Mouse (Mus musculus): ENCODE measurements around the gene Sdhc. TPM values are rescaled to one million over a fixed set of nuclear protein-coding genes. Genes with fewer than 3 reads are reported as not detected.

Gene Sdhc
- total and polyA plus RNA-seq, 2 experiments, result 194 to 375 TPM

DNA sequence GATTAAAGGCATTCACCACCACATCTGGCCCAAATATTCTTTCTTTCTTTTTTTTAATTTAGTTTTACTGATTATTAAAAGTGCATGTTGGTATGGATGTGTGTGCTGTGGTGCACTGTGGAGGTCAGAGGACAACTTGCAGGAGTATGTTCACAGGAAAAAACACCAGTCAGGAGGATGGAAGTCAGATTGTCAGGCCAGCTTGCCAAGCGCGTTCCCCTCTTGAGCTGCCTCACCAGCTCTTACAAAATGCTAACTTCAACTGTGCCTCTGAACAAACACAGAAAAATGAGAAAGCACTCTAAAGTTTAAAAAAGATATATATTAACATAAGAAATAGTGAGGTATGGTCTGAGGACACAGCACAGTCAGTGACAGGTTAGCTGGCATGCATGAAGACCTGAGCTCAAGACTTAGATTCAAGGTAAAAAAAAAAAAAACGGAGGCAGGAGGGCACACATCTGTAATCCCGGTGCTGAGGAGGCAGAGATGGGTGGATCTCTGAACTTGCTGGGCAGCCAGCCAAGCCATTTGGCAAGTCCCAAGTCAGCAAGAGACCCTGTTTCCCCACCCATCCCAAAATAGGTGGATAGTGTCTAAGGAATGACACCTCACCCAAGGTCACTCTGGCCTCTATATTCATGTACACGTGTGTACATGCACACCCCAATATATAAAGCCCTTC lies 29.2 kb upstream of the Sdhc start:
- TF ChIP-seq CTCF (IDR thresholded peaks at IDR 0.05; ENCODE audit: low read depth, low read length) (no peak), POLR2A (IDR thresholded peaks at IDR 0.05; ENCODE audit: extremely low read depth, insufficient read depth, low read length) (no peak)
- Histone ChIP-seq H3K4me3 (ENCODE audit: insufficient read depth, low read depth, low read length) (no peak overlapping the region), H3K27me3 (ENCODE audit: control insufficient read depth, insufficient read depth, low read length) (no peaks in the 10 kb centered on the region), H3K27ac (replicated peaks; ENCODE audit: insufficient read depth, low read depth, low read length) (no peak overlapping the region), H3K4me1 (ENCODE audit: control insufficient read depth, insufficient read depth, low read length) (peaks cover 3% of the 10 kb centered on the region; the same call in 1 of the 2 replicates), H3K36me3 (ENCODE audit: control insufficient read depth, insufficient read depth, low read length) (no peaks in the 10 kb centered on the region), H3K9ac (ENCODE audit: low read depth, low read length) (no peak overlapping the region), H3K79me2 (ENCODE audit: control insufficient read depth, insufficient read depth, low read length) (no peaks in the 10 kb centered on the region)
- 27% methylated on average over 5 of the region's 5 CpGs for WGBS
- DNase-seq (ENCODE audit: extremely low read depth, low read depth, low spot score), result no peak

DNA sequence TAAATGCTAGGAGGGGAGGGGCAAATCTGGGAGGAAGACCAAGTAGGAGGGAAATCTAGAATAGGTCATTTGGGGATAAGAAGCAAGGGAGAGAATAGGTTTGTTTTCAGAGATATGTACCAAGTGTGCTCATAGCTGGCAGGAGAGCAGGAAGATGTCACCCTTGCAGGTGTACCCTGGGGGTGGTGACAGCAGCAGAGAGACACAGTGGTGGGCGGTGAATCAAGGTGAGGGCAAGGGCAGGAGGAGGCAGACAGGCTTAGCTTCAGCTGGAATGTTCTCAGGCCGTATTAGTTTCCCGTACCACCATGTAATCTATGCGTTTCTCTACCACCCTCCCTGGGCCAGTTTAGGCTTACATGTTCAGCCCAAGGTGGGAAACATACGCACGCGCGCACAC lies 22.4 kb upstream of the Sdhc start:
- no peak overlapping the region for H3K4me3 ChIP-seq (ENCODE audit: insufficient read depth, low read depth, low read length)

DNA sequence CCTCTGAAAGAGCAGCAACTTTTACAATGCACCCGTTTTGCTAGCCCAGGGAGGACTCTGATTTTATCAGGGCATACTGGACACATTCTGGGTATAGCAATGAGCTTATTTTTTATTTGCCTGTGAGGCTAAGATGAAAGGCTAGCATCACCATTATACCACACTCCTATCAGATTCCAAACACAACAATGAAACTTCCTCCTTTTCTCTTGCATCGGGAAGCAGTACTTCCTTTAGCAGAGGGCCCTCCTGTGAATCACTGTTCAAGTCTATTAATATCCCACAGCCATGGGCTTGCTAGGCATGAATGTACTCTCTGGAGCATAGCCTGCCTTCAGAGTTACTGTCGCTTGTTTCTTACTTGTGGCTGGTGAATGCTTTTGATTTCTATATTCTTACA lies 20.7 kb upstream of the Sdhc start:
- no peaks in the 10 kb centered on the region for H3K79me2 ChIP-seq (ENCODE audit: control insufficient read depth, insufficient read depth, low read length)
- no peak for TF ChIP-seq POLR2A (IDR thresholded peaks at IDR 0.05; ENCODE audit: extremely low read depth, insufficient read depth, low read length)
- TF ChIP-seq CTCF (IDR thresholded peaks at IDR 0.05; ENCODE audit: low read depth, low read length), result no peak
- no peak overlapping the region for H3K9ac ChIP-seq (ENCODE audit: low read depth, low read length)
- 77% methylated on average over 3 of the region's 3 CpGs for WGBS
- H3K4me1 ChIP-seq (ENCODE audit: control insufficient read depth, insufficient read depth, low read length), result peaks cover 12% of the 10 kb centered on the region
- H3K36me3 ChIP-seq (ENCODE audit: control insufficient read depth, insufficient read depth, low read length), result no peaks in the 10 kb centered on the region
- peak overlapping the region; percentile 33; the same call in 1 of the 2 replicates for H3K27ac ChIP-seq (replicated peaks; ENCODE audit: insufficient read depth, low read depth, low read length)
- DNase-seq (ENCODE audit: extremely low read depth, low read depth, low spot score), result no peak
- no peaks in the 10 kb centered on the region for H3K27me3 ChIP-seq (ENCODE audit: control insufficient read depth, insufficient read depth, low read length)
- H3K4me3 ChIP-seq (ENCODE audit: insufficient read depth, low read depth, low read length), result no peak overlapping the region

More for the DNA sequence above, 22.4 kb upstream of the Sdhc start:
- DNase-seq (ENCODE audit: extremely low read depth, low read depth, low spot score), result no peak
- H3K36me3 ChIP-seq (ENCODE audit: control insufficient read depth, insufficient read depth, low read length), result no peaks in the 10 kb centered on the region
- H3K4me1 ChIP-seq (ENCODE audit: control insufficient read depth, insufficient read depth, low read length), result peaks cover 11% of the 10 kb centered on the region
- H3K79me2 ChIP-seq (ENCODE audit: control insufficient read depth, insufficient read depth, low read length), result no peaks in the 10 kb centered on the region
- WGBS, result 98% methylated on average over 8 of the region's 8 CpGs
- H3K9ac ChIP-seq (ENCODE audit: low read depth, low read length), result no peak overlapping the region
- TF ChIP-seq POLR2A (IDR thresholded peaks at IDR 0.05; ENCODE audit: extremely low read depth, insufficient read depth, low read length), result no peak
- TF ChIP-seq CTCF (IDR thresholded peaks at IDR 0.05; ENCODE audit: low read depth, low read length), result no peak
- H3K27ac ChIP-seq (replicated peaks; ENCODE audit: insufficient read depth, low read depth, low read length), result no peak overlapping the region
- H3K27me3 ChIP-seq (ENCODE audit: control insufficient read depth, insufficient read depth, low read length), result no peaks in the 10 kb centered on the region

DNA sequence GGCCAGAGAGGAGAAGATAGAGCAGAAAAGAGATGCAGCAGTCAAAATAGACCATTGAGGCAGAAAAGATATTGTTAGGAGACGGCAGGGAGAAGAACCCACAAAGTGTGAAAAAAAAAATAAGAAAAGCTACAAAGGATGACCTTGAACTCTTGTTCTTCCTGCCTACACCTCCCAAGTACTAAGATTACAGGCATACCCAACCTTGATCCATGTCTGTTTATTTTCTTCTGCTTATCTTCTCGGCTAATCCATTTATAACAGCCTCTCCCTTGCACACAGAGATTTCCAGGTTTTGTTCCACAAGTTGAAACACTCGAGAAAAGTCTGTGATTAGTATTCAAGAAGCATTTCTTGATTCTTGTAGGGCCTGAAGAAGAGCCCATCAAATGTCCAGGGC lies 19.5 kb upstream of the Sdhc start:
- WGBS, result 43% methylated on average over 3 of the region's 3 CpGs
- TF ChIP-seq CTCF (IDR thresholded peaks at IDR 0.05; ENCODE audit: low read depth, low read length) (no peak), POLR2A (IDR thresholded peaks at IDR 0.05; ENCODE audit: extremely low read depth, insufficient read depth, low read length) (no peak)
- no peaks in the 10 kb centered on the region for H3K79me2 ChIP-seq (ENCODE audit: control insufficient read depth, insufficient read depth, low read length)
- H3K4me1 ChIP-seq (ENCODE audit: control insufficient read depth, insufficient read depth, low read length), result peaks cover 12% of the 10 kb centered on the region
- peak overlapping the region; percentile 33; the same call in 1 of the 2 replicates for H3K27ac ChIP-seq (replicated peaks; ENCODE audit: insufficient read depth, low read depth, low read length)
- no peak overlapping the region for H3K4me3 ChIP-seq (ENCODE audit: insufficient read depth, low read depth, low read length)
- no peaks in the 10 kb centered on the region for H3K36me3 ChIP-seq (ENCODE audit: control insufficient read depth, insufficient read depth, low read length)
- peak; percentile 39 for DNase-seq (ENCODE audit: extremely low read depth, low read depth, low spot score)
- H3K27me3 ChIP-seq (ENCODE audit: control insufficient read depth, insufficient read depth, low read length), result no peaks in the 10 kb centered on the region
- no peak overlapping the region for H3K9ac ChIP-seq (ENCODE audit: low read depth, low read length)

DNA sequence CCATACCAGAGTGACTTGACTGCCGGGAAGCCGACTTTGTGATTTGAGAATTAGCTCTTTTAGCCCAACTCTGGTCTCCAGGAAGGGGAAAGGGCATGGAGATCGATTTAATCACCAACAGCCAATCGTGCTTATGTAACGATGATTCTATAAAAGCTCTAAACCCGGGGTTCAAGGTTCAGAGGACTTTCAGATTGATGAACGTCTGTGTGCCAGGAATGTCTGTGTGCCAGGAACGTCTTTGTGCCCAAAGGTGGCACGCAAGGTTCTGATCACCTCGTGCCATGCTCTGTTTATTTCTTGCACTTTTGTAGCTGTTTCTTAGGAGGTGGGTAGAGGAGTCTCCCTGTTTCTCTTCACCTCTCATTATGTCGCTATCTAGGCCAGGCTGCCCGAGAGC lies 18.5 kb upstream of the Sdhc start:
- no peaks in the 10 kb centered on the region for H3K36me3 ChIP-seq (ENCODE audit: control insufficient read depth, insufficient read depth, low read length)
- no peak for TF ChIP-seq CTCF (IDR thresholded peaks at IDR 0.05; ENCODE audit: low read depth, low read length)

DNA sequence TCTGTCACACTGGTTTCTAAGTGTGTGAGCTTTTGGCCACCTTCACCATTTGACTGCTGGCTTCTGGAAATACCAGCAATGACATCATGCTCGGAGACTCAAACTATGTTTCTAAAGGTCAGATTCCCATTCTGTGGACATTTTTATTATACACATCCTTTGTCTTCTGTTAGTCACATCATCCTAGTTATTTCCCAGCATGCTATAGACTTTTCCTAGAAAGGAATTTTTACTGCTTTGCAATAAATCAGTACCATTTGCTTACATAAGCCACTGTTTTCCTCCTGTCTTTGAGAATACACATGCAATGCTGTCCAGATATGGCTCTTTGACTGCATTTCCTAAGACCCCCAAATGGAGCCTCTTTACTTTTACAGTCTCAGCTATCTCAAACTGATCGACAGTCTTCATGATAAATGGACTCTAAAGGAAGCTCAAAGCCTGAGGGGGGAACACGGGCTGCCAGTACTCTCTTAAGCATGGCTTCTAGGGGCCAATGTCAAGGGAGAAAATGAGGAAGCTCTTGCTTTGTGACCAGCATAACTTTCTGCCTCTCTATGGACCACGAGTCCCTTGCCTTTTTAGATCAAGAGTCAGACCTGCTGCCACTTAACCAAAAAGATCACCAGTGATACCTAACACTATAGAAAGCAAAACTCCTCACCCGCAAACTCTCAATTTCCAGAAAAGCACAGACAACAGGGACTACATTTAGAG lies 15.4 kb upstream of the Sdhc start:
- Histone ChIP-seq H3K27ac (replicated peaks; ENCODE audit: insufficient read depth, low read depth, low read length) (no peak overlapping the region), H3K79me2 (ENCODE audit: control insufficient read depth, insufficient read depth, low read length) (no peaks in the 10 kb centered on the region), H3K4me1 (ENCODE audit: control insufficient read depth, insufficient read depth, low read length) (peaks cover 15% of the 10 kb centered on the region), H3K27me3 (ENCODE audit: control insufficient read depth, insufficient read depth, low read length) (no peaks in the 10 kb centered on the region), H3K9ac (ENCODE audit: low read depth, low read length) (no peak overlapping the region), H3K4me3 (ENCODE audit: insufficient read depth, low read depth, low read length) (no peak overlapping the region), H3K36me3 (ENCODE audit: control insufficient read depth, insufficient read depth, low read length) (no peaks in the 10 kb centered on the region)
- 84% methylated on average over 5 of the region's 5 CpGs for WGBS
- DNase-seq (ENCODE audit: extremely low read depth, low read depth, low spot score), result no peak
- TF ChIP-seq POLR2A (IDR thresholded peaks at IDR 0.05; ENCODE audit: extremely low read depth, insufficient read depth, low read length) (no peak), CTCF (IDR thresholded peaks at IDR 0.05; ENCODE audit: low read depth, low read length) (no peak)

More for the DNA sequence above, 18.5 kb upstream of the Sdhc start:
- peak; percentile 98 for DNase-seq (ENCODE audit: extremely low read depth, low read depth, low spot score)
- no peak overlapping the region for H3K4me3 ChIP-seq (ENCODE audit: insufficient read depth, low read depth, low read length)
- H3K27me3 ChIP-seq (ENCODE audit: control insufficient read depth, insufficient read depth, low read length), result no peaks in the 10 kb centered on the region
- WGBS, result 26% methylated on average over 12 of the region's 12 CpGs
- H3K27ac ChIP-seq (replicated peaks; ENCODE audit: insufficient read depth, low read depth, low read length), result peak overlapping the region; percentile 83
- peak overlapping the region; percentile 27 for H3K9ac ChIP-seq (ENCODE audit: low read depth, low read length)
- H3K4me1 ChIP-seq (ENCODE audit: control insufficient read depth, insufficient read depth, low read length), result peaks cover 15% of the 10 kb centered on the region
- no peaks in the 10 kb centered on the region for H3K79me2 ChIP-seq (ENCODE audit: control insufficient read depth, insufficient read depth, low read length)
